Mouse (Mus musculus) MEL (cell line): ENCODE data around the gene Actc1.

Experiments
- CTCF ChIP-seq, 3 experiments: IDR thresholded peaks in 2 of 3; conservative IDR thresholded peaks in 1 of 3; 2 replicates each; pipeline ENCODE4 v1.5.1; 2011 to 2012; ENCODE audit warnings: low read length in 3 of 3, low read depth in 2 of 3, mild to moderate bottlenecking in 2 of 3, improper control_type of control experiment in 1 of 3, inconsistent platforms in 1 of 3, mixed read lengths in 1 of 3, moderate library complexity in 1 of 3; ENCODE audit not compliant: control insufficient read depth in 1 of 3, insufficient read depth in 1 of 3, poor library complexity in 1 of 3, severe bottlenecking in 1 of 3
- ELF1 ChIP-seq: IDR thresholded peaks from 2 replicates; pipeline ENCODE4 v1.6.1; 2014; ENCODE audit warnings: low read depth, mild to moderate bottlenecking, inconsistent platforms, low read length, improper control_type of control experiment, moderate library complexity
- EP300 ChIP-seq, 2 experiments: IDR thresholded peaks; 2 replicates each; pipeline ENCODE4 v1.6.1; 2011; ENCODE audit warnings: improper control_type of control experiment in 2 of 2, low read length in 2 of 2, low read depth in 1 of 2, mild to moderate bottlenecking in 1 of 2
- GABPA ChIP-seq: IDR thresholded peaks from 2 replicates; pipeline ENCODE4 v1.6.1; 2012; ENCODE audit warnings: low read depth, mild to moderate bottlenecking, inconsistent platforms, low read length, improper control_type of control experiment, moderate library complexity
- GATA1 ChIP-seq: IDR thresholded peaks from 2 replicates; pipeline ENCODE4 v1.6.1; 2011; ENCODE audit warnings: low read depth, low read length, improper control_type of control experiment
- MEF2A ChIP-seq: IDR thresholded peaks from 2 replicates; pipeline ENCODE4 v1.6.1; 2014; ENCODE audit warnings: low read depth, mild to moderate bottlenecking, inconsistent platforms, low read length, improper control_type of control experiment; ENCODE audit not compliant: poor library complexity, insufficient replicate concordance, severe bottlenecking; ENCODE audit errors: extremely low read depth
- MYC ChIP-seq: IDR thresholded peaks from 2 replicates; pipeline ENCODE4 v1.6.1; 2011; ENCODE audit warnings: low read depth, mild to moderate bottlenecking, low read length, improper control_type of control experiment, moderate library complexity
- NELFE ChIP-seq: IDR thresholded peaks from 2 replicates; pipeline ENCODE4 v1.6.1; 2011; ENCODE audit warnings: low read depth, low read length, improper control_type of control experiment
- POLR2A ChIP-seq, 2 experiments: IDR thresholded peaks; 2 replicates each; pipeline ENCODE4 v1.6.1; 2011 to 2012; ENCODE audit warnings: low read length in 2 of 2, mild to moderate bottlenecking in 2 of 2, control low read depth in 1 of 2, improper control_type of control experiment in 1 of 2, low read depth in 1 of 2, moderate library complexity in 1 of 2; ENCODE audit not compliant: control insufficient read depth in 1 of 2, insufficient read depth in 1 of 2, poor library complexity in 1 of 2
- POLR2AphosphoS2 ChIP-seq: IDR thresholded peaks from 2 replicates; pipeline ENCODE4 v1.6.1; 2011; ENCODE audit warnings: low read length, improper control_type of control experiment
- ZC3H11A ChIP-seq: IDR thresholded peaks from 2 replicates; pipeline ENCODE4 v1.6.1; 2012; ENCODE audit warnings: low read depth, mild to moderate bottlenecking, inconsistent platforms, low read length, improper control_type of control experiment
- ZKSCAN1 ChIP-seq: IDR thresholded peaks from 2 replicates; pipeline ENCODE4 v1.6.1; 2012; ENCODE audit warnings: low read depth, mild to moderate bottlenecking, inconsistent platforms, low read length, improper control_type of control experiment, moderate library complexity
- ZNF384 ChIP-seq: IDR thresholded peaks from 2 replicates; pipeline ENCODE4 v1.6.1; 2012; ENCODE audit warnings: low read depth, mild to moderate bottlenecking, inconsistent platforms, low read length, improper control_type of control experiment

- TF ChIP-seq CTCF (IDR thresholded peaks at IDR 0.05 in 2 of 3, conservative IDR thresholded peaks at IDR 0.05 in 1 of 3; ENCODE audit: control insufficient read depth in 1 of 3, insufficient read depth in 1 of 3, low read depth in 2 of 3, low read length in 3 of 3, poor library complexity in 1 of 3, severe bottlenecking in 1 of 3) (no peak), GABPA (no peak), GATA1 (no peak), POLR2A (IDR thresholded peaks at IDR 0.05; ENCODE audit: control insufficient read depth in 1 of 2, insufficient read depth in 1 of 2, low read depth in 1 of 2, low read length in 2 of 2, poor library complexity in 1 of 2) (no peak), ELF1 (no peak), MEF2A (no peak), NELFE (no peak), ZKSCAN1 (no peak), EP300 (IDR thresholded peaks at IDR 0.05; ENCODE audit: low read depth in 1 of 2, low read length in 2 of 2) (no peak), MYC (no peak), POLR2AphosphoS2 (no peak), ZNF384 (no peak), ZC3H11A (no peak)
These were observed 4.0 kb upstream of the Actc1 start for GRCm38 (mm10) chr2:114057303-114057853.
